Mouse (Mus musculus) lung, embryonic 16.5 days (tissue): ENCODE results near the gene Kcnab3. TPM values are rescaled to one million over a fixed set of nuclear protein-coding genes. Genes with fewer than 3 reads are reported as not detected.

Experiments used
- ATAC-seq: fragments of 200-750 bp; cut with Nextera tagmentation; 2 replicates; pipeline ENCODE4 v1.8.0; 2017; ENCODE audit warnings: low read depth, mild to moderate bottlenecking, moderate library complexity
- H3K27ac ChIP-seq: fragments of 300-500 bp; sonication (generic); 2 replicates; pipeline ENCODE4 v1.5.1; 2014; ENCODE audit warnings: mild to moderate bottlenecking, control low read depth, low read length
- H3K27me3 ChIP-seq: fragments of 300-500 bp; sonication (generic); 2 replicates; pipeline ENCODE4 v1.6.1; 2014; ENCODE audit warnings: low read depth, low read length, mixed read lengths; ENCODE audit not compliant: control insufficient read depth, insufficient read depth
- H3K36me3 ChIP-seq: fragments of 300-500 bp; sonication (generic); 2 replicates; pipeline ENCODE4 v1.6.1; 2014; ENCODE audit warnings: low read length; ENCODE audit not compliant: control insufficient read depth, insufficient read depth
- H3K4me1 ChIP-seq: fragments of 300-500 bp; sonication (generic); replicated peaks from 2 replicates; pipeline ENCODE4 v1.6.1; 2014; ENCODE audit warnings: low read length, mixed read lengths; ENCODE audit not compliant: control insufficient read depth, insufficient read depth
- H3K4me2 ChIP-seq: fragments of 300-500 bp; sonication (generic); 2 replicates; pipeline ENCODE4 v1.6.1; 2014; ENCODE audit warnings: low read depth, low read length, control low read depth
- H3K4me3 ChIP-seq: fragments of 300-500 bp; sonication (generic); 2 replicates; pipeline ENCODE4 v1.5.1; 2014; ENCODE audit warnings: mild to moderate bottlenecking, low read length, control low read depth
- H3K9ac ChIP-seq: fragments of 300-500 bp; sonication (generic); 2 replicates; pipeline ENCODE4 v1.6.1; 2014; ENCODE audit warnings: low read length, control low read depth
- H3K9me3 ChIP-seq: fragments of 300-500 bp; sonication (generic); 2 replicates; pipeline ENCODE4 v1.6.1; 2016; ENCODE audit warnings: low read length; ENCODE audit not compliant: control insufficient read depth
- WGBS: fragments of 180-500 bp; shearing (Covaris S2); extraction: QIAGEN DNeasy Blood & Tissue Kit; methylation state at CpG from one replicate; pipeline ENCODE4 v1.1.7; 2014; 5-methylcytosine and 5-hydroxymethylcytosine counted together
- polyA plus RNA-seq: library from polyadenylated mRNA; unstranded; fragments of >200 nt; fragmentation: Nextera tagmentation; extraction: Ambion mirVana; gene quantifications from 2 replicates; pipeline ENCODE4 v1.2.1, GENCODE M21; 2015

The Kcnab3 gene
- polyA plus RNA-seq = 0.62 and 1.6 TPM in 2 replicates

GRCm38 (mm10) chr11:69325628-69326407 lies at the start of gene Kcnab3:
TSS of gene Kcnab3 (plus strand) at chr11:69326258.
- Histone ChIP-seq H3K27me3 (peaks cover 13% of the 10 kb centered on the region), H3K36me3 (no peaks in the 10 kb centered on the region), H3K4me1 (peaks cover 30% of the 10 kb centered on the region), H3K9me3 (no peaks in the 10 kb centered on the region), H3K4me3 (peak within 1 kb of the TSS; percentile 61), H3K9ac (peak within 1 kb of the TSS; percentile 67), H3K27ac (peak within 1 kb of the TSS; percentile 44), H3K4me2 (peak within 1 kb of the TSS; percentile 100)
- ATAC-seq = peak; percentile 70
- 10% methylated on average over 26 of the region's 26 CpGs for WGBS

GRCm38 (mm10) chr11:69277267-69277666 lies 48.8 kb upstream of the Kcnab3 start:
- H3K9ac ChIP-seq = no peak overlapping the region
- no peaks in the 10 kb centered on the region for H3K27me3 ChIP-seq
- no peaks in the 10 kb centered on the region for H3K36me3 ChIP-seq
- H3K27ac ChIP-seq = no peak overlapping the region
- 55% methylated on average over 5 of the region's 5 CpGs for WGBS
- no peak overlapping the region for H3K4me3 ChIP-seq
- H3K9me3 ChIP-seq = no peaks in the 10 kb centered on the region
- no peak for ATAC-seq
- no peak overlapping the region for H3K4me2 ChIP-seq
- no peaks in the 10 kb centered on the region for H3K4me1 ChIP-seq

GRCm38 (mm10) chr11:69291111-69291510 lies 34.9 kb upstream of the Kcnab3 start:
- Histone ChIP-seq H3K9me3 (no peaks in the 10 kb centered on the region), H3K4me2 (no peak overlapping the region), H3K4me1 (no peaks in the 10 kb centered on the region), H3K36me3 (no peaks in the 10 kb centered on the region), H3K9ac (no peak overlapping the region), H3K4me3 (no peak overlapping the region), H3K27me3 (no peaks in the 10 kb centered on the region), H3K27ac (no peak overlapping the region)
- whole genome bisulfite sequencing = 80% methylated on average over 5 of the region's 5 CpGs
- ATAC-seq = no peak

- no peaks in the 10 kb centered on the region for H3K4me1 ChIP-seq
- no peaks in the 10 kb centered on the region for H3K9me3 ChIP-seq
- H3K27ac ChIP-seq = no peak overlapping the region
- no peak overlapping the region for H3K4me2 ChIP-seq
- H3K4me3 ChIP-seq = no peak overlapping the region
- H3K9ac ChIP-seq = no peak overlapping the region
- no peaks in the 10 kb centered on the region for H3K27me3 ChIP-seq
- H3K36me3 ChIP-seq = no peaks in the 10 kb centered on the region; the same call in 1 of the 2 replicates
- WGBS = 82% methylated on average over 3 of the region's 3 CpGs
- no peak for ATAC-seq
These were observed 30.8 kb upstream of the Kcnab3 start for GRCm38 (mm10) chr11:69295286-69295685.

- H3K4me3 ChIP-seq = no peak overlapping the region
- H3K27me3 ChIP-seq = no peaks in the 10 kb centered on the region
- H3K4me1 ChIP-seq = no peaks in the 10 kb centered on the region
- no peak overlapping the region for H3K27ac ChIP-seq
- WGBS = 72% methylated on average over 2 of the region's 2 CpGs
- no peak overlapping the region for H3K4me2 ChIP-seq
- peaks cover 6% of the 10 kb centered on the region; the same call in 1 of the 2 replicates for H3K36me3 ChIP-seq
- ATAC-seq = no peak
- no peak overlapping the region for H3K9ac ChIP-seq
- no peaks in the 10 kb centered on the region for H3K9me3 ChIP-seq
These were observed 28.3 kb upstream of the Kcnab3 start for GRCm38 (mm10) chr11:69297799-69298198.

GRCm38 (mm10) chr11:69298231-69298630 lies 27.8 kb upstream of the Kcnab3 start:
- Histone ChIP-seq H3K4me3 (no peak overlapping the region), H3K36me3 (peaks cover 6% of the 10 kb centered on the region; the same call in 1 of the 2 replicates), H3K27ac (no peak overlapping the region), H3K4me2 (no peak overlapping the region), H3K9me3 (no peaks in the 10 kb centered on the region), H3K9ac (no peak overlapping the region), H3K4me1 (no peaks in the 10 kb centered on the region), H3K27me3 (no peaks in the 10 kb centered on the region)
- 70% methylated on average over 7 of the region's 7 CpGs for WGBS
- no peak for ATAC-seq

- no peaks in the 10 kb centered on the region for H3K4me1 ChIP-seq
- no peak overlapping the region for H3K9ac ChIP-seq
- no peaks in the 10 kb centered on the region for H3K9me3 ChIP-seq
- WGBS = 75% methylated on average over 7 of the region's 7 CpGs
- ATAC-seq = no peak
- H3K4me3 ChIP-seq = no peak overlapping the region
- no peaks in the 10 kb centered on the region for H3K27me3 ChIP-seq
- H3K4me2 ChIP-seq = no peak overlapping the region
- peaks cover 23% of the 10 kb centered on the region for H3K36me3 ChIP-seq
- no peak overlapping the region for H3K27ac ChIP-seq
These were observed 23.2 kb upstream of the Kcnab3 start for GRCm38 (mm10) chr11:69302817-69303216.

- 93% methylated on average over 9 of the region's 9 CpGs for WGBS
- no peaks in the 10 kb centered on the region for H3K27me3 ChIP-seq
- H3K4me2 ChIP-seq = no peak overlapping the region
- H3K9me3 ChIP-seq = no peaks in the 10 kb centered on the region
- no peak for ATAC-seq
- H3K9ac ChIP-seq = no peak overlapping the region
- no peak overlapping the region for H3K27ac ChIP-seq
- H3K4me3 ChIP-seq = no peak overlapping the region
- H3K36me3 ChIP-seq = peaks cover 33% of the 10 kb centered on the region
- H3K4me1 ChIP-seq = no peaks in the 10 kb centered on the region
These were observed 20.8 kb upstream of the Kcnab3 start for GRCm38 (mm10) chr11:69305291-69305690.

GRCm38 (mm10) chr11:69306039-69306438 lies 20.0 kb upstream of the Kcnab3 start:
- WGBS = 83% methylated on average over 2 of the region's 2 CpGs
- no peaks in the 10 kb centered on the region for H3K4me1 ChIP-seq
- no peak overlapping the region for H3K27ac ChIP-seq
- H3K4me3 ChIP-seq = no peak overlapping the region
- no peaks in the 10 kb centered on the region for H3K9me3 ChIP-seq
- no peak for ATAC-seq
- no peak overlapping the region for H3K9ac ChIP-seq
- peaks cover 39% of the 10 kb centered on the region for H3K36me3 ChIP-seq
- H3K4me2 ChIP-seq = no peak overlapping the region
- H3K27me3 ChIP-seq = no peaks in the 10 kb centered on the region
